In the genomic region with DNA sequence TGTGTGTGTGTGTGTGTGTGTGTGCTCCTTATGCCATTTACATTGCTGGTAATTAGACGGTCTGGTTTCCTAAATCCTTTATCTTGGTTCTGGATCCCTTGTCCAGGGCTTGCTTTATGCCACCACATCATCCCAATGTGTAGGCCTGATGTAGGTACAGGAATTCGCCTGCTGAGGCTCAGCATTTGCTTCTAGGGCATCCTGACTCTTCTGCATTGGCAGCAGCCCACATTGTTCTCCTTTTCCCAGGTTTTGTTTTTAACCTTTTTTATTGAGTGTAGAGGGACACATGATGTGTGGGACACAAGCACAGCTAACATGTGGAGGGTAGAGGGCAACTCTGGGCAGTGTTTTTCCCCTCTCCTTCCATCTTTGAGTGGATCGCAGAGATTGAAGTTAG, we compare ENCODE assay signal across 19 mouse cellular contexts.
"Had no signal": no experiment of that assay in that cellular context is flagged by ENCODE, and none has a peak within 500 bp of the region (broad histone marks: within the 10 kb centered on the region; RNA-seq: fewer than 3 reads in every experiment).

No protein-coding gene starts in this region.

- ATAC-seq: hindbrain, embryonic 16.5 days; intestine, embryonic 16.5 days; liver, embryonic 12.5 days had no signal

- DNase-seq: gastrocnemius, adult 2 months; gastrocnemius, postnatal 10 days; gastrocnemius, postnatal 25 days; heart, adult 11 months; heart, adult 2 months; heart, postnatal 14 days; heart, postnatal 36 days; kidney, adult 11 months; kidney, adult 2 months; kidney, adult 9 months; kidney, postnatal 14 days; kidney, postnatal 36 days; layer of hippocampus, adult 9-11 months; layer of hippocampus, postnatal 36 days; left cerebral cortex, postnatal 4 days; lung, adult 18-20 months had no signal
